7 mouse cellular contexts compared by ENCODE assay signal in genomic region chr11:97662207-97662892, GRCm38 (mm10). TPM values are rescaled to one million over a fixed set of nuclear protein-coding genes. Genes with fewer than 3 reads are reported as not detected.
DNase-seq lines count a peak whose midpoint lies in the region; ATAC-seq and TF ChIP-seq lines count a peak whose summit lies in the region.

No protein-coding gene starts in this region.

- H3K9ac ChIP-seq in heart, adult 2 months (ENCODE audit: low read depth, low read length), result peak overlapping the region; percentile 62

- intact Hi-C loops in heart, adult 2 months (cut with DNase I), result no loop called here
- intact Hi-C loops in left cerebral cortex, postnatal 4 days (cut with DNase I), result loop anchor here (5.0 kb wide), 1 partner anchor 35 kb away; no protein-coding TSS in a partner anchor

- peak overlapping the region; percentile 74 for H3K4me3 ChIP-seq in heart, adult 2 months
- peak overlapping the region; percentile 74 for H3K4me3 ChIP-seq in thymus, adult 2 months (ENCODE audit: control insufficient read depth, insufficient read depth, low read length)

- peak overlapping the region; percentile 87 for H3K27ac ChIP-seq in heart, adult 2 months
- H3K27ac ChIP-seq in thymus, adult 2 months (ENCODE audit: control insufficient read depth, insufficient read depth, low read length), result peak overlapping the region; percentile 79

- peak; percentile 33 for ATAC-seq in CD4-positive, CD25-positive, alpha-beta regulatory T cell, adult 4 months

- no peaks in the 10 kb centered on the region for H3K27me3 ChIP-seq in heart, adult 2 months (ENCODE audit: control insufficient read depth, insufficient read depth, low read length)
- no peaks in the 10 kb centered on the region for H3K27me3 ChIP-seq in thymus, adult 2 months (ENCODE audit: control insufficient read depth, insufficient read depth, low read length)

- no peak for TF ChIP-seq CTCF in heart, adult 2 months (IDR thresholded peaks at IDR 0.05)
- TF ChIP-seq CTCF in thymus, adult 2 months (IDR thresholded peaks at IDR 0.05; ENCODE audit: borderline replicate concordance, control insufficient read depth, extremely low read depth, insufficient read depth, low read length, poor library complexity), result no peak

- 3% methylated on average over 21 of the region's 21 CpGs for WGBS in heart, adult 2 months
- WGBS in thymus, adult 2 months, result under 1% methylated on average over 21 of the region's 21 CpGs

- H3K4me1 ChIP-seq in heart, adult 2 months (ENCODE audit: control insufficient read depth, insufficient read depth, low read length), result peaks cover 10% of the 10 kb centered on the region
- H3K4me1 ChIP-seq in thymus, adult 2 months (replicated peaks; ENCODE audit: control insufficient read depth, insufficient read depth, low read length), result peaks cover 49% of the 10 kb centered on the region

- peak; percentile 11 for DNase-seq in NIH3T3 (ENCODE audit: low read depth)
- DNase-seq in heart, adult 2 months, result peak; percentile 59 to 65
- peak; percentile 82 for DNase-seq in kidney, adult 9 months
- peak; percentile 80 for DNase-seq in lung, postnatal 36 days
- peak; percentile 51 for DNase-seq in thymus, adult 2 months
- DNase-seq in left cerebral cortex, postnatal 4 days, result no peak

- no peak for TF ChIP-seq POLR2A in heart, adult 2 months (IDR thresholded peaks at IDR 0.05; ENCODE audit: insufficient read depth, low read depth, low read length)
- TF ChIP-seq POLR2A in thymus, adult 2 months (IDR thresholded peaks at IDR 0.05; ENCODE audit: control insufficient read depth, extremely low read depth, insufficient read depth, low read length, poor library complexity), result no peak

- no peaks in the 10 kb centered on the region; the same call in 1 of the 2 replicates for H3K79me2 ChIP-seq in heart, adult 2 months (replicated peaks; ENCODE audit: control insufficient read depth, insufficient read depth, low read length)

- H3K36me3 ChIP-seq in heart, adult 2 months (ENCODE audit: control insufficient read depth, insufficient read depth, low read length), result no peaks in the 10 kb centered on the region
- H3K36me3 ChIP-seq in thymus, adult 2 months (ENCODE audit: control insufficient read depth, insufficient read depth, low read length), result no peaks in the 10 kb centered on the region; the same call in 1 of the 2 replicates

- TF ChIP-seq EP300 in heart, adult 2 months (IDR thresholded peaks at IDR 0.05; ENCODE audit: insufficient read depth, low read depth, low read length), result no peak

RNA-seq across cellular contexts. Expression of gene Mllt6, which starts 0.9 kb away (rescaled TPM):
- polyA plus RNA-seq in CD4-positive, CD25-positive, alpha-beta regulatory T cell, adult 4 months (2017; shearing (Covaris generic)), result 10 to 100 TPM in 1 of 2 experiments, 1 to 10 TPM in 1; 8.0 to 14.1 TPM
- total RNA-seq in heart, adult 2 months (2021), result 10 to 100 TPM; 67.1 to 72.5 TPM
- 37.9 and 46.2 TPM in 2 replicates for polyA plus RNA-seq in heart, adult 2 months (2012; rRNA removed)
- 89.5 and 99.1 TPM in 2 replicates for polyA plus RNA-seq in thymus, adult 2 months (2012; rRNA removed)
- 10 to 100 TPM; 60.2 to 67.1 TPM for total RNA-seq in left cerebral cortex, postnatal 4 days (2021)

RNA-seq across cellular contexts. Expression of gene Cisd3, which starts 23.3 kb away (rescaled TPM):
- polyA plus RNA-seq in CD4-positive, CD25-positive, alpha-beta regulatory T cell, adult 4 months (2017; shearing (Covaris generic)), result 10 to 100 TPM; 63.5 to 80.3 TPM
- total RNA-seq in heart, adult 2 months (2021), result 100 to 1,000 TPM; 130 to 137 TPM
- polyA plus RNA-seq in heart, adult 2 months (2012; rRNA removed), result 82.7 and 106 TPM in 2 replicates
- 24.9 and 25.3 TPM in 2 replicates for polyA plus RNA-seq in thymus, adult 2 months (2012; rRNA removed)
- 10 to 100 TPM; 25.8 to 28.5 TPM for total RNA-seq in left cerebral cortex, postnatal 4 days (2021)

RNA-seq across cellular contexts. Expression of gene Epop, which starts 32.8 kb away (rescaled TPM):
- under 1 TPM; 0.43 to 0.78 TPM for polyA plus RNA-seq in CD4-positive, CD25-positive, alpha-beta regulatory T cell, adult 4 months (2017; shearing (Covaris generic))
- total RNA-seq in heart, adult 2 months (2021), result 1 to 10 TPM; 1.4 to 2.6 TPM
- 0.44 and 0.61 TPM in 2 replicates for polyA plus RNA-seq in heart, adult 2 months (2012; rRNA removed)
- 5.6 and 8.4 TPM in 2 replicates for polyA plus RNA-seq in thymus, adult 2 months (2012; rRNA removed)
- total RNA-seq in left cerebral cortex, postnatal 4 days (2021), result 1 to 10 TPM; 5.6 to 6.3 TPM

RNA-seq across cellular contexts. Expression of gene Pcgf2, which starts 37.9 kb away (rescaled TPM):
- polyA plus RNA-seq in CD4-positive, CD25-positive, alpha-beta regulatory T cell, adult 4 months (2017; shearing (Covaris generic)), result 1 to 10 TPM; 2.9 to 4.6 TPM
- total RNA-seq in heart, adult 2 months (2021), result 1 to 10 TPM; 4.1 to 5.6 TPM
- 9.5 and 17.8 TPM in 2 replicates for polyA plus RNA-seq in heart, adult 2 months (2012; rRNA removed)
- polyA plus RNA-seq in thymus, adult 2 months (2012; rRNA removed), result 22.6 and 28.2 TPM in 2 replicates
- total RNA-seq in left cerebral cortex, postnatal 4 days (2021), result 100 to 1,000 TPM; 100 to 104 TPM

RNA-seq across cellular contexts. Expression of gene Psmb3, which starts 40.8 kb away (rescaled TPM):
- 100 to 1,000 TPM; 453 to 558 TPM for polyA plus RNA-seq in CD4-positive, CD25-positive, alpha-beta regulatory T cell, adult 4 months (2017; shearing (Covaris generic))
- 100 to 1,000 TPM; 135 to 139 TPM for total RNA-seq in heart, adult 2 months (2021)
- polyA plus RNA-seq in heart, adult 2 months (2012; rRNA removed), result 273 and 314 TPM in 2 replicates
- polyA plus RNA-seq in thymus, adult 2 months (2012; rRNA removed), result 421 and 477 TPM in 2 replicates
- total RNA-seq in left cerebral cortex, postnatal 4 days (2021), result 100 to 1,000 TPM; 168 to 172 TPM
